Mouse (Mus musculus): ENCODE results near the gene Anks1. TPM values are rescaled to one million over a fixed set of nuclear protein-coding genes. Genes with fewer than 3 reads are reported as not detected.

Gene Anks1
- polyA plus RNA-seq, 1 experiment from 2014 or later, result 19.5 TPM

- WGBS, result 80% methylated on average over 8 of the region's 8 CpGs
- Histone ChIP-seq H3K9ac (replicated peaks; ENCODE audit: low read depth, low read length) (no peak overlapping the region), H3K4me1 (ENCODE audit: control insufficient read depth, insufficient read depth, low read length) (peaks cover 57% of the 10 kb centered on the region), H3K4me2 (replicated peaks; ENCODE audit: low read depth, low read length) (no peak overlapping the region), H3K36me3 (ENCODE audit: control insufficient read depth, insufficient read depth, low read length) (no peaks in the 10 kb centered on the region), H3K27ac (ENCODE audit: low read length) (peak overlapping the region; percentile 34), H3K4me3 (ENCODE audit: low read depth, low read length) (no peak overlapping the region), H3K27me3 (ENCODE audit: control insufficient read depth, insufficient read depth, low read length) (no peaks in the 10 kb centered on the region), H3K9me3 (ENCODE audit: control insufficient read depth, low read depth, low read length) (no peaks in the 10 kb centered on the region)
- no peak for ATAC-seq (ENCODE audit: insufficient number of reproducible peaks, insufficient read depth, low FRiP score, low read depth)
Measured at GRCm38 (mm10) chr17:28016056-28016797, 107.1 kb downstream of the Anks1 start.

- Histone ChIP-seq H3K4me3 (ENCODE audit: low read depth, low read length) (no peak overlapping the region), H3K9me3 (ENCODE audit: control insufficient read depth, low read depth, low read length) (no peaks in the 10 kb centered on the region), H3K27ac (ENCODE audit: low read length) (no peak overlapping the region), H3K4me1 (ENCODE audit: control insufficient read depth, insufficient read depth, low read length) (peaks cover 49% of the 10 kb centered on the region), H3K36me3 (ENCODE audit: control insufficient read depth, insufficient read depth, low read length) (0 out of 2 replicates have a peak, but pooled peaks cover 2% of the 10 kb centered on the region), H3K4me2 (replicated peaks; ENCODE audit: low read depth, low read length) (no peak overlapping the region), H3K9ac (replicated peaks; ENCODE audit: low read depth, low read length) (no peak overlapping the region), H3K27me3 (ENCODE audit: control insufficient read depth, insufficient read depth, low read length) (no peaks in the 10 kb centered on the region)
- WGBS, result 65% methylated on average over 6 of the region's 6 CpGs
- no peak for ATAC-seq (ENCODE audit: insufficient number of reproducible peaks, insufficient read depth, low FRiP score, low read depth)
Measured at GRCm38 (mm10) chr17:28018344-28018743, 109.2 kb downstream of the Anks1 start.

- Histone ChIP-seq H3K9me3 (ENCODE audit: control insufficient read depth, low read depth, low read length) (no peaks in the 10 kb centered on the region), H3K27me3 (ENCODE audit: control insufficient read depth, insufficient read depth, low read length) (no peaks in the 10 kb centered on the region), H3K4me1 (ENCODE audit: control insufficient read depth, insufficient read depth, low read length) (peaks cover 48% of the 10 kb centered on the region), H3K4me2 (replicated peaks; ENCODE audit: low read depth, low read length) (no peak overlapping the region), H3K4me3 (ENCODE audit: low read depth, low read length) (no peak overlapping the region), H3K27ac (ENCODE audit: low read length) (no peak overlapping the region; the same call in 1 of the 2 replicates), H3K9ac (replicated peaks; ENCODE audit: low read depth, low read length) (no peak overlapping the region), H3K36me3 (ENCODE audit: control insufficient read depth, insufficient read depth, low read length) (0 out of 2 replicates have a peak, but pooled peaks cover 3% of the 10 kb centered on the region)
- no peak for ATAC-seq (ENCODE audit: insufficient number of reproducible peaks, insufficient read depth, low FRiP score, low read depth)
- WGBS, result 42% methylated on average over 11 of the region's 11 CpGs
Measured at GRCm38 (mm10) chr17:28018776-28019175, 109.7 kb downstream of the Anks1 start.

- no peak for ATAC-seq (ENCODE audit: insufficient number of reproducible peaks, insufficient read depth, low FRiP score, low read depth)
- WGBS, result 68% methylated on average over 21 of the region's 21 CpGs
- no peak overlapping the region for H3K4me3 ChIP-seq (ENCODE audit: low read depth, low read length)
- no peak overlapping the region for H3K9ac ChIP-seq (replicated peaks; ENCODE audit: low read depth, low read length)
- H3K9me3 ChIP-seq (ENCODE audit: control insufficient read depth, low read depth, low read length), result no peaks in the 10 kb centered on the region
- H3K27me3 ChIP-seq (ENCODE audit: control insufficient read depth, insufficient read depth, low read length), result no peaks in the 10 kb centered on the region
- 0 out of 2 replicates have a peak, but pooled peaks cover 3% of the 10 kb centered on the region for H3K36me3 ChIP-seq (ENCODE audit: control insufficient read depth, insufficient read depth, low read length)
- peaks cover 50% of the 10 kb centered on the region for H3K4me1 ChIP-seq (ENCODE audit: control insufficient read depth, insufficient read depth, low read length)
- no peak overlapping the region for H3K4me2 ChIP-seq (replicated peaks; ENCODE audit: low read depth, low read length)
- no peak overlapping the region for H3K27ac ChIP-seq (ENCODE audit: low read length)
Measured at GRCm38 (mm10) chr17:28019785-28020696, 110.9 kb downstream of the Anks1 start.

GRCm38 (mm10) chr17:28021911-28022310 is 112.8 kb downstream of the Anks1 start:
- Histone ChIP-seq H3K27ac (ENCODE audit: low read length) (peak overlapping the region; percentile 61; the same call in 1 of the 2 replicates), H3K4me1 (ENCODE audit: control insufficient read depth, insufficient read depth, low read length) (peaks cover 60% of the 10 kb centered on the region), H3K27me3 (ENCODE audit: control insufficient read depth, insufficient read depth, low read length) (no peaks in the 10 kb centered on the region), H3K4me2 (replicated peaks; ENCODE audit: low read depth, low read length) (no peak overlapping the region), H3K9ac (replicated peaks; ENCODE audit: low read depth, low read length) (no peak overlapping the region), H3K9me3 (ENCODE audit: control insufficient read depth, low read depth, low read length) (no peaks in the 10 kb centered on the region), H3K36me3 (ENCODE audit: control insufficient read depth, insufficient read depth, low read length) (0 out of 2 replicates have a peak, but pooled peaks cover 3% of the 10 kb centered on the region), H3K4me3 (ENCODE audit: low read depth, low read length) (no peak overlapping the region)
- WGBS, result 51% methylated on average over 10 of the region's 10 CpGs
- ATAC-seq (ENCODE audit: insufficient number of reproducible peaks, insufficient read depth, low FRiP score, low read depth), result no peak

GRCm38 (mm10) chr17:28022854-28023655 is 113.9 kb downstream of the Anks1 start:
- H3K9me3 ChIP-seq (ENCODE audit: control insufficient read depth, low read depth, low read length), result no peaks in the 10 kb centered on the region
- peak overlapping the region; percentile 61; the same call in 1 of the 2 replicates for H3K27ac ChIP-seq (ENCODE audit: low read length)
- no peak overlapping the region for H3K4me2 ChIP-seq (replicated peaks; ENCODE audit: low read depth, low read length)
- H3K4me1 ChIP-seq (ENCODE audit: control insufficient read depth, insufficient read depth, low read length), result peaks cover 60% of the 10 kb centered on the region
- WGBS, result 83% methylated on average over 22 of the region's 22 CpGs
- H3K9ac ChIP-seq (replicated peaks; ENCODE audit: low read depth, low read length), result no peak overlapping the region
- no peak overlapping the region for H3K4me3 ChIP-seq (ENCODE audit: low read depth, low read length)
- H3K36me3 ChIP-seq (ENCODE audit: control insufficient read depth, insufficient read depth, low read length), result 0 out of 2 replicates have a peak, but pooled peaks cover 3% of the 10 kb centered on the region
- H3K27me3 ChIP-seq (ENCODE audit: control insufficient read depth, insufficient read depth, low read length), result no peaks in the 10 kb centered on the region
- ATAC-seq (ENCODE audit: insufficient number of reproducible peaks, insufficient read depth, low FRiP score, low read depth), result no peak

- 33% methylated on average over 5 of the region's 5 CpGs for WGBS
- no peak overlapping the region for H3K4me2 ChIP-seq (replicated peaks; ENCODE audit: low read depth, low read length)
- peaks cover 50% of the 10 kb centered on the region for H3K4me1 ChIP-seq (ENCODE audit: control insufficient read depth, insufficient read depth, low read length)
- H3K27ac ChIP-seq (ENCODE audit: low read length), result peak overlapping the region; percentile 82
- no peak overlapping the region for H3K4me3 ChIP-seq (ENCODE audit: low read depth, low read length)
- no peaks in the 10 kb centered on the region for H3K27me3 ChIP-seq (ENCODE audit: control insufficient read depth, insufficient read depth, low read length)
- ATAC-seq (ENCODE audit: insufficient number of reproducible peaks, insufficient read depth, low FRiP score, low read depth), result peak; percentile 47
- peak overlapping the region; percentile 6; the same call in 1 of the 2 replicates for H3K9ac ChIP-seq (replicated peaks; ENCODE audit: low read depth, low read length)
- 0 out of 2 replicates have a peak, but pooled peaks cover 3% of the 10 kb centered on the region for H3K36me3 ChIP-seq (ENCODE audit: control insufficient read depth, insufficient read depth, low read length)
- H3K9me3 ChIP-seq (ENCODE audit: control insufficient read depth, low read depth, low read length), result no peaks in the 10 kb centered on the region
Measured at GRCm38 (mm10) chr17:28025541-28025961, 116.4 kb downstream of the Anks1 start.
